Mouse (Mus musculus): ENCODE results near the gene Lcp1. TPM values are rescaled to one million over a fixed set of nuclear protein-coding genes. Genes with fewer than 3 reads are reported as not detected.
A peak's percentile ranks its signal among the peaks of the same experiment; 100 is the strongest.

Gene Lcp1
- polyA plus RNA-seq, 1 experiment from 2014 or later, result 62.6 TPM

- H3K4me3 ChIP-seq, result no peak overlapping the region
- H3K36me3 ChIP-seq, result no peaks in the 10 kb centered on the region
- WGBS, result 59% methylated on average over 8 of the region's 8 CpGs
- ATAC-seq (ENCODE audit: borderline replicate concordance, extremely low read depth, low FRiP score, low TSS enrichment), result no peak
- H3K4me1 ChIP-seq, result peaks cover 9% of the 10 kb centered on the region; the same call in 1 of the 2 replicates
- no peak overlapping the region for H3K4me2 ChIP-seq
- H3K27me3 ChIP-seq, result no peaks in the 10 kb centered on the region
- no peak overlapping the region for H3K27ac ChIP-seq
- H3K9me3 ChIP-seq, result no peaks in the 10 kb centered on the region
- no peak overlapping the region for H3K9ac ChIP-seq
Measured at GRCm38 (mm10) chr14:75154481-75154880, 23.6 kb downstream of the Lcp1 start.

- no peaks in the 10 kb centered on the region for H3K27me3 ChIP-seq
- H3K4me2 ChIP-seq, result no peak overlapping the region
- no peak for ATAC-seq (ENCODE audit: borderline replicate concordance, extremely low read depth, low FRiP score, low TSS enrichment)
- H3K9me3 ChIP-seq, result no peaks in the 10 kb centered on the region
- H3K36me3 ChIP-seq, result no peaks in the 10 kb centered on the region
- WGBS, result 83% methylated on average over 2 of the region's 2 CpGs
- H3K27ac ChIP-seq, result no peak overlapping the region
- H3K9ac ChIP-seq, result no peak overlapping the region
- no peak overlapping the region for H3K4me3 ChIP-seq
- 0 out of 2 replicates have a peak, but pooled peaks cover 2% of the 10 kb centered on the region for H3K4me1 ChIP-seq
Measured at GRCm38 (mm10) chr14:75159375-75159774, 28.5 kb downstream of the Lcp1 start.

- Histone ChIP-seq H3K4me1 (peaks cover 6% of the 10 kb centered on the region; the same call in 1 of the 2 replicates), H3K36me3 (no peaks in the 10 kb centered on the region), H3K27ac (no peak overlapping the region), H3K4me3 (no peak overlapping the region), H3K9me3 (no peaks in the 10 kb centered on the region), H3K4me2 (no peak overlapping the region), H3K9ac (no peak overlapping the region), H3K27me3 (no peaks in the 10 kb centered on the region)
- no peak for ATAC-seq (ENCODE audit: borderline replicate concordance, extremely low read depth, low FRiP score, low TSS enrichment)
- 82% methylated on average over 8 of the region's 8 CpGs for WGBS
Measured at GRCm38 (mm10) chr14:75163866-75164265, 33.0 kb downstream of the Lcp1 start.

GRCm38 (mm10) chr14:75164345-75164744, 33.4 kb downstream of the Lcp1 start:
- Histone ChIP-seq H3K4me2 (no peak overlapping the region), H3K4me1 (peaks cover 6% of the 10 kb centered on the region; the same call in 1 of the 2 replicates), H3K27me3 (no peaks in the 10 kb centered on the region), H3K4me3 (no peak overlapping the region), H3K27ac (no peak overlapping the region), H3K9me3 (no peaks in the 10 kb centered on the region), H3K9ac (no peak overlapping the region), H3K36me3 (no peaks in the 10 kb centered on the region)
- no peak for ATAC-seq (ENCODE audit: borderline replicate concordance, extremely low read depth, low FRiP score, low TSS enrichment)
- 88% methylated on average over 9 of the region's 9 CpGs for WGBS

- no peak for ATAC-seq (ENCODE audit: borderline replicate concordance, extremely low read depth, low FRiP score, low TSS enrichment)
- no peaks in the 10 kb centered on the region for H3K36me3 ChIP-seq
- H3K9ac ChIP-seq, result no peak overlapping the region
- no peak overlapping the region for H3K4me3 ChIP-seq
- H3K9me3 ChIP-seq, result no peaks in the 10 kb centered on the region
- WGBS, result 53% methylated on average over 2 of the region's 2 CpGs
- no peak overlapping the region for H3K4me2 ChIP-seq
- H3K27me3 ChIP-seq, result no peaks in the 10 kb centered on the region
- H3K4me1 ChIP-seq, result peaks cover 6% of the 10 kb centered on the region; the same call in 1 of the 2 replicates
- no peak overlapping the region for H3K27ac ChIP-seq
Measured at GRCm38 (mm10) chr14:75165574-75166131, 34.8 kb downstream of the Lcp1 start.

GRCm38 (mm10) chr14:75168501-75168900, 37.6 kb downstream of the Lcp1 start:
- H3K9me3 ChIP-seq, result no peaks in the 10 kb centered on the region
- no peak overlapping the region for H3K4me3 ChIP-seq
- peaks cover 11% of the 10 kb centered on the region; the same call in 1 of the 2 replicates for H3K4me1 ChIP-seq
- H3K27ac ChIP-seq, result no peak overlapping the region
- no peak for ATAC-seq (ENCODE audit: borderline replicate concordance, extremely low read depth, low FRiP score, low TSS enrichment)
- WGBS, result 77% methylated on average over 3 of the region's 3 CpGs
- H3K36me3 ChIP-seq, result no peaks in the 10 kb centered on the region
- H3K27me3 ChIP-seq, result no peaks in the 10 kb centered on the region
- no peak overlapping the region for H3K4me2 ChIP-seq
- no peak overlapping the region for H3K9ac ChIP-seq

- ATAC-seq (ENCODE audit: borderline replicate concordance, extremely low read depth, low FRiP score, low TSS enrichment), result no peak
- Histone ChIP-seq H3K36me3 (no peaks in the 10 kb centered on the region), H3K9me3 (no peaks in the 10 kb centered on the region), H3K4me2 (no peak overlapping the region), H3K27ac (no peak overlapping the region), H3K27me3 (no peaks in the 10 kb centered on the region), H3K9ac (no peak overlapping the region), H3K4me1 (peaks cover 9% of the 10 kb centered on the region; the same call in 1 of the 2 replicates), H3K4me3 (no peak overlapping the region)
- WGBS, result 73% methylated on average over 1 of the region's 1 CpGs
Measured at GRCm38 (mm10) chr14:75170546-75170945, 39.6 kb downstream of the Lcp1 start.

GRCm38 (mm10) chr14:75174296-75174695, 43.4 kb downstream of the Lcp1 start:
- Histone ChIP-seq H3K9ac (no peak overlapping the region), H3K4me1 (peaks cover 24% of the 10 kb centered on the region; the same call in 1 of the 2 replicates), H3K9me3 (no peaks in the 10 kb centered on the region), H3K36me3 (no peaks in the 10 kb centered on the region), H3K4me2 (no peak overlapping the region), H3K27ac (no peak overlapping the region), H3K27me3 (no peaks in the 10 kb centered on the region), H3K4me3 (no peak overlapping the region)
- ATAC-seq (ENCODE audit: borderline replicate concordance, extremely low read depth, low FRiP score, low TSS enrichment), result 0 out of 2 replicates have a peak, but pooled peaks have one; percentile 17
- 71% methylated on average over 8 of the region's 8 CpGs for WGBS

GRCm38 (mm10) chr14:75174731-75175555, 44.0 kb downstream of the Lcp1 start:
- Histone ChIP-seq H3K27me3 (no peaks in the 10 kb centered on the region), H3K27ac (no peak overlapping the region), H3K9ac (no peak overlapping the region), H3K4me1 (peaks cover 26% of the 10 kb centered on the region; the same call in 1 of the 2 replicates), H3K9me3 (no peaks in the 10 kb centered on the region), H3K4me3 (no peak overlapping the region), H3K4me2 (no peak overlapping the region), H3K36me3 (no peaks in the 10 kb centered on the region)
- 79% methylated on average over 9 of the region's 9 CpGs for WGBS
- no peak for ATAC-seq (ENCODE audit: borderline replicate concordance, extremely low read depth, low FRiP score, low TSS enrichment)

- no peaks in the 10 kb centered on the region for H3K9me3 ChIP-seq
- ATAC-seq (ENCODE audit: borderline replicate concordance, extremely low read depth, low FRiP score, low TSS enrichment), result no peak
- H3K4me3 ChIP-seq, result no peak overlapping the region
- H3K36me3 ChIP-seq, result no peaks in the 10 kb centered on the region
- 0 out of 2 replicates have a peak overlapping the region, but pooled peaks have one; percentile 19 for H3K27ac ChIP-seq
- H3K4me2 ChIP-seq, result no peak overlapping the region
- H3K27me3 ChIP-seq, result no peaks in the 10 kb centered on the region
- H3K9ac ChIP-seq, result no peak overlapping the region
- peaks cover 26% of the 10 kb centered on the region; the same call in 1 of the 2 replicates for H3K4me1 ChIP-seq
- WGBS, result 52% methylated on average over 7 of the region's 7 CpGs
Measured at GRCm38 (mm10) chr14:75175781-75176180, 44.9 kb downstream of the Lcp1 start.

- Histone ChIP-seq H3K36me3 (no peaks in the 10 kb centered on the region), H3K4me1 (peaks cover 26% of the 10 kb centered on the region; the same call in 1 of the 2 replicates), H3K9me3 (no peaks in the 10 kb centered on the region), H3K9ac (no peak overlapping the region), H3K27me3 (no peaks in the 10 kb centered on the region), H3K4me3 (no peak overlapping the region), H3K27ac (peak overlapping the region; percentile 63; the same call in 1 of the 2 replicates), H3K4me2 (no peak overlapping the region)
- ATAC-seq (ENCODE audit: borderline replicate concordance, extremely low read depth, low FRiP score, low TSS enrichment), result no peak
- 46% methylated on average over 4 of the region's 4 CpGs for WGBS
Measured at GRCm38 (mm10) chr14:75176425-75177045, 45.6 kb downstream of the Lcp1 start.

GRCm38 (mm10) chr14:75177400-75177799, 46.5 kb downstream of the Lcp1 start:
- Histone ChIP-seq H3K4me1 (peaks cover 26% of the 10 kb centered on the region; the same call in 1 of the 2 replicates), H3K36me3 (no peaks in the 10 kb centered on the region), H3K9me3 (no peaks in the 10 kb centered on the region), H3K4me3 (no peak overlapping the region), H3K4me2 (no peak overlapping the region), H3K27me3 (no peaks in the 10 kb centered on the region), H3K27ac (no peak overlapping the region), H3K9ac (no peak overlapping the region)
- WGBS, result 75% methylated on average over 3 of the region's 3 CpGs
- no peak for ATAC-seq (ENCODE audit: borderline replicate concordance, extremely low read depth, low FRiP score, low TSS enrichment)

Data from lung, embryonic 15.5 days (tissue).